Mouse (Mus musculus) monocyte, adult 5-6 weeks (primary cell): ENCODE measurements around the gene Efl1. TPM values are rescaled to one million over a fixed set of nuclear protein-coding genes. Genes with fewer than 3 reads are reported as not detected.

Source experiments
- ATAC-seq: fragments of 153-309, 156-312 bp; replicated peaks from 2 replicates; pipeline ENCODE4 v1.8.0; 2017; ENCODE audit warnings: mild to moderate bottlenecking; ENCODE audit not compliant: low TSS enrichment, insufficient number of reproducible peaks, severe bottlenecking, poor library complexity, low FRiP score
- total RNA-seq: library from RNA; stranded (forward); fragments of 200-1000, 200-491, 200-594 nt; gene quantifications from 3 replicates; pipeline ENCODE4 v1.2.3, GENCODE M21; 2017

Efl1 gene
- total RNA-seq, 1 experiment from 2014 or later = 28.3 TPM

GRCm38 (mm10) chr7:82792644-82793043, 144.2 kb downstream of the Efl1 start:
- ATAC-seq = no peak

GRCm38 (mm10) chr7:82793111-82793510, 144.7 kb downstream of the Efl1 start:
- ATAC-seq = no peak

- ATAC-seq = no peak
Observed at GRCm38 (mm10) chr7:82794542-82794941, 146.1 kb downstream of the Efl1 start.

- no peak for ATAC-seq
Observed at GRCm38 (mm10) chr7:82802206-82802605, 153.8 kb downstream of the Efl1 start.

- no peak for ATAC-seq
Observed at GRCm38 (mm10) chr7:82808257-82808656, 159.8 kb downstream of the Efl1 start.

- ATAC-seq = no peak
Observed at GRCm38 (mm10) chr7:82809126-82809525, 160.7 kb downstream of the Efl1 start.

GRCm38 (mm10) chr7:82810799-82811139, 162.4 kb downstream of the Efl1 start:
- no peak for ATAC-seq

GRCm38 (mm10) chr7:82811140-82811851, 162.9 kb downstream of the Efl1 start:
- no peak for ATAC-seq

- ATAC-seq = no peak
Observed at GRCm38 (mm10) chr7:82812186-82813155, 164.1 kb downstream of the Efl1 start.

GRCm38 (mm10) chr7:82819541-82819940, 171.1 kb downstream of the Efl1 start:
- no peak for ATAC-seq

- ATAC-seq = no peak
Observed at GRCm38 (mm10) chr7:82820661-82821060, 172.2 kb downstream of the Efl1 start.

- no peak for ATAC-seq
Observed at GRCm38 (mm10) chr7:82821501-82821900, 173.1 kb downstream of the Efl1 start.

GRCm38 (mm10) chr7:82822528-82822927, 174.1 kb downstream of the Efl1 start:
- ATAC-seq = no peak

Other genes with a start within 250 kb of the Efl1 start
- gene Saxo2, start 86 bp upstream of the Efl1 start, total RNA-seq = not detected in 3 replicates
- 3.3 to 3.8 TPM (median 3.8 TPM) in 3 replicates for gene Mex3b, start 218.7 kb downstream of the Efl1 start, total RNA-seq